Mouse (Mus musculus) urinary bladder, postnatal 36 days (tissue): ENCODE results near the gene 1810037I17Rik.

ENCODE experiments used
- DNase-seq, 2 experiments: peaks; one replicate each; pipeline ENCODE4 v3.0.0; 2022; ENCODE audit warnings: low spot score in 2 of 2, mixed read lengths in 1 of 2

Gene 1810037I17Rik

GRCm38 (mm10) chr3:122924009-122924914 is at the start of gene 1810037I17Rik:
Gene 1810037I17Rik, plus strand, starts transcription at chr3:122924203.
- DNase-seq, result peak; percentile 96 to 98

GRCm38 (mm10) chr3:122876870-122877269 is 47.1 kb upstream of the 1810037I17Rik start:
- DNase-seq, result no peak

- DNase-seq, result no peak
These were observed 46.5 kb upstream of the 1810037I17Rik start for GRCm38 (mm10) chr3:122877543-122877942.

GRCm38 (mm10) chr3:122878705-122879315 is 45.2 kb upstream of the 1810037I17Rik start:
- no peak for DNase-seq

- DNase-seq, result no peak
These were observed 36.3 kb upstream of the 1810037I17Rik start for GRCm38 (mm10) chr3:122887505-122888301.

GRCm38 (mm10) chr3:122888371-122888819 is 35.6 kb upstream of the 1810037I17Rik start:
- peak; percentile 48 to 61 for DNase-seq

- no peak for DNase-seq
These were observed 29.2 kb upstream of the 1810037I17Rik start, which contains the start of gene Fabp2 for GRCm38 (mm10) chr3:122894772-122895171. Gene Fabp2, plus strand, starts transcription at chr3:122895072.

GRCm38 (mm10) chr3:122895189-122895731 is 28.7 kb upstream of the 1810037I17Rik start:
- DNase-seq, result no peak

GRCm38 (mm10) chr3:122898254-122898653 is 25.7 kb upstream of the 1810037I17Rik start:
- DNase-seq, result no peak

GRCm38 (mm10) chr3:122903746-122904433 is 20.1 kb upstream of the 1810037I17Rik start:
- peak in 1 of 2 experiments; percentile 29 for DNase-seq

GRCm38 (mm10) chr3:122907841-122908240 is 16.2 kb upstream of the 1810037I17Rik start:
- DNase-seq, result no peak

GRCm38 (mm10) chr3:122915493-122915892 is 8.5 kb upstream of the 1810037I17Rik start:
- no peak for DNase-seq

GRCm38 (mm10) chr3:122916191-122916680 is 7.8 kb upstream of the 1810037I17Rik start:
- DNase-seq, result no peak

GRCm38 (mm10) chr3:122918672-122919071 is 5.3 kb upstream of the 1810037I17Rik start:
- no peak for DNase-seq

GRCm38 (mm10) chr3:122919260-122919659 is 4.7 kb upstream of the 1810037I17Rik start, which contains the start of gene Gm10959:
Gene Gm10959, minus strand, starts transcription at chr3:122919360.
- DNase-seq, result no peak

GRCm38 (mm10) chr3:122920572-122921435 is 3.2 kb upstream of the 1810037I17Rik start:
- DNase-seq, result peak; percentile 51 to 64

GRCm38 (mm10) chr3:122921676-122922527 is 2.1 kb upstream of the 1810037I17Rik start:
- DNase-seq, result no peak

- no peak for DNase-seq
These were observed 856 bp upstream of the 1810037I17Rik start for GRCm38 (mm10) chr3:122923147-122923546.

- DNase-seq, result no peak
These were observed 5.7 kb downstream of the 1810037I17Rik start for GRCm38 (mm10) chr3:122929723-122930122.
